Mouse (Mus musculus): Measurements from ENCODE around the gene Ldhc. TPM values are rescaled to one million over a fixed set of nuclear protein-coding genes. Genes with fewer than 3 reads are reported as not detected.
"Not testable (repeated sequence)": the region's sequence is repeated elsewhere in the genome, so short reads cannot be mapped to it uniquely, and the experiment has no call there.

The Ldhc gene
- total RNA-seq, 2 experiments from 2014 or later = not detected

GRCm38 (mm10) chr7:46840787-46841525 lies 20.0 kb upstream of the Ldhc start, which contains the start of gene Ldha:
Ldha (plus strand) TSS chr7:46841475.
- DNase-seq (ENCODE audit: low spot score in 2 of 2) = no peak

DNA sequence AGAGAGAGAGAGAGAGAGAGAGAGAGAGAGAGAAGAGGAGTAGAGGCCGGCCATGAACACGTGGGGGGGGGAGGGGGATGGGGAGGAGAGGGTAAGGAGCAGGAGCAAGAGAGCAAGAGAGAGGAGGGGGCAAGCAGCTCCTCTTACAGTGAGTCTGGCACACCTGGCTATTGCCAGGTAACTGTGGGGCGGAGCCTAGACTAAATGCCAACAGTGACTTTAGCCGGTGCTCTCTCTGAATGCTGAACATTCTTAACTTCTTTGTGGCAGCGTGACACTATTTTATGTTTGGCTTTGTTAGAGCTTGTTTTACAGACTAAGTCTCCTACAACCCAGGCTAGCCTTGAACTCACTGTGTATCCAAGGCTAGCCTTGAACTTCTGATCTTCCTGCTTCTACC lies 18.7 kb upstream of the Ldhc start:
- no peak for DNase-seq (ENCODE audit: low spot score in 2 of 2)

DNA sequence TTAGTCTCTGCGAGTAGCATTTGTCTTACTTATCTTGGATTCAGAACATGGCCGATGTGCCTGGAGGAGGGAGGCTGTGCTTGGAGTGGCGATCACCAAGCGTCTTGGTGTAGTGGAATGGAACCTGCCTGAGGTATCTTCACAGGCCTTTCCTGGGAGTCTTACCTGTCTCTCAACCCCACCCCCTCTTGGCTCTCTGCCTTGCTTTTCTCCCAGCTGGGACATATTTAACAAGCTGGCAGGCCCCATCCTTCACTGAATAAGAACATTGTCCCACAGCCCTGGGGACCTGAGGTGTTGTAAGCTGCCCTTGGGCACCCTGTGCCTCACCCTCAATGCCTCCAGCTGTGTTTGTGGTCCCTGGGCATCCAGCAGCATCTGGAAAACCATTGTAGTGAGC lies 17.4 kb upstream of the Ldhc start:
- DNase-seq (ENCODE audit: low spot score in 2 of 2) = no peak

GRCm38 (mm10) chr7:46845211-46845977 lies 15.6 kb upstream of the Ldhc start:
- DNase-seq (ENCODE audit: low spot score in 2 of 2) = peak; percentile 94 to 95

DNA sequence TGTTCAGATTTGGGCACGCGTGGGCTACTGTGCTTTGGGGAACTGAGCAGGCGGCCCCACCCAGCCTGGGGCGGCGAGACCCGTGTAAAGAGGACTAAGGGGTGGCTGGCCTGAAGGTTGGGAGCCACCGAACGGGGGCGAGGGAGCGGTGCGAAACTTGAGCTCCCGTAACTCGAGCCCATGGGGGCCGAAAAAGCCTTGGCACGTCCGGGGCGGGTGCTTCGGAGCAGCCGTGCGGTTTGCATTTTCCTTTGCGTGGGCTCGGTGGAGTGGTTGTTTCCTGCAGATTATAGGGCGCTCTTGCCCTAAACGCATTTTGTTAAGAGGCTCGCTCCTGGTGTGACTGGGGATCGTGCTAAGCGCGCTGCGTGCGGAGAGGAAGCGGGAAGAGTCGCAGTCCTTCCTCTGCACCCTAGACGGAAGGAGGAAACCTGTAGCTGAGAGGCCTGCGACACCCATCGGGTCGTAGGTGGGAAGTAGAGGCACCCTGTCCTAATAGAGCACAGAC lies 15.0 kb upstream of the Ldhc start:
- peak; percentile 46 to 64 for DNase-seq (ENCODE audit: low spot score in 2 of 2)

- peak; percentile 19 to 35 for DNase-seq (ENCODE audit: low spot score in 2 of 2)
Observed at GRCm38 (mm10) chr7:46846486-46847244, 14.3 kb upstream of the Ldhc start.

DNA sequence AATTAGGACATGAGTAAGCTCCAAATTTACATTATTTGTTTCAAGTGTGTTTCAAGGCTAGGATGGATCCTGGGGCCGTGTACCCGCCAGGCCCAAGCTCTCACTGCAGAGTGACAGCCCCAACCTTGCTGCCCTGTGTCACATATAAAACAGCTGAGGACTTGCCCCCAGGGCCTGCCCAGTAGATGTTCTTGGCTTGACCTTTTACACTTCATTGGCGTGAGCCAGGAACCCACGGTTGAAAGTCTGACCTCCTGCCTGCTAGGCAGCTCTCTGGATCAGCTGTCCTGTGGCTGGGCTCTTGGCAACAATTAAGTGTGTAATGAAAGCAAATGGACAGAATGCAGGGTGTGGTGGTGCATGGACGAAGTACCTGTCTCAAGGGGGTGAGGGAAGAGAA lies 11.7 kb upstream of the Ldhc start:
- DNase-seq (ENCODE audit: low spot score in 2 of 2) = no peak

- no peak for DNase-seq (ENCODE audit: low spot score in 2 of 2)
Observed at GRCm38 (mm10) chr7:46851026-46851425, 10.0 kb upstream of the Ldhc start.

DNA sequence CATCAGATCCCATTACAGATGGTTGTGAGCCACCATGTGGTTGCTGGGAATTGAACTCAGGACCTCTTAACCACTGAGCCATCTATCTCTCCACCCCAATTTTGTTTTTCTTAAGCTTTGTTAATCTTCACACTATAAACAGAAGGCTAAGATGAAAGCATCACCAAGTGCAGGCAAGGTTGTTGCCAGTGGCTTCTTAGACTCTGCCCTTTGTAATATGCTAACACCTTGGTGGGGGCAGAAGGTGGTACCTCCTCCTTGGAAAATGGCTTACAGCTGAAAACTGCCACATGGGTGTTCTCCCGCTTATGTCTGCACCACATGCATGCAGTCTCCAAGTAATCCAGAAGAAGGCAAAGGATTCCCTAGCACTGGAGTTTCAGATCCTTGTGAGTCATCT lies 8.3 kb upstream of the Ldhc start:
- no peak for DNase-seq (ENCODE audit: low spot score in 2 of 2)

DNA sequence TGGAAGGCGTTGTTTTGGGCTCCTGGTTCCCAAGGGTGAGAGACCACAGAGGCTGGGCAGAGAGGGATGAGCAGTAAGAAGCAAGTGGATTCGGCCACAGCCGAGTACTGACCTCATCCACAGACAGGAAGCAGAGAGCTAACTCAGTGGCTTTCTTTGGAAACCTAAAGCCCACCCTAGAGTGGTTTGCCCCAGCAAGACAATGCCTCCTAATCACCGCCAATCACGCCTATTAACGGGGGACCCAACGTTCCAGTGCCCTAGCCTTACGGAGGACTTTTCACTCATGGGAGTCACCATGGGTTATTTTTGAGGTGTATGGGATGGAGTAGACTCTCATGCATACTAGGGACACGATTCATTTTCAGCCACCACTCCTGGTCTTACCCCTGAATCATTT lies 7.6 kb upstream of the Ldhc start:
- no peak for DNase-seq (ENCODE audit: low spot score in 2 of 2)

DNA sequence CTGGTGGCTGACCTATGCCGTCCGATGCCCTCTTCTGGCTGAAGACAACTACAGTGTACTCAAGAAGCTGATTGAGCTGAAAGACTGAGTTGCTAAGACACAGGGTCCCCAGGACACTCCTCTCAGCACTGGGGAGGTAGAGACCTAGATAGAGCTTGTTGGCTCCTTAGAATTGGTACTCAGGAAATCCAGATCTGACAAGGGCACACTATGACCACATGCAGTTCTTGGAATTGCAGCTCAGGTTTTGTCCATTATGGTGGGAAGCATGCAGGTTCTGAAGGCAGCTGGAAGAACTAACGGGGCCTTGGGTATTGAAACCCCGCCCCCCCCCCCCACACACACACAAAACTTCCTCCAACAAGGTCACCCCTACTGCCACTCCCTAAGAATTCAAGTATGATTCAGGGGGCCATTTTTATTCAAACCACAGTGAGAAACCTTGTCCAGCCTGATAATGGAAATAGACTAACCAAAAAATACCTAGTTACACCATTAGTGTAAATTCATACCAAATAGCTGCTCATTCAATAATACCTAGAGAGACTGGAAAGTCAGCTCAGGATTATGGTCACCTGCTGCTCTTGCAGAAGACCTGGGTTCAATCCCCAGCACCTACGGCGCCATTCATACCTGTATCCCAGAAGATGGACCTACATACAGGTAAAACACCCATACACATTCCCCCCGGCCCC lies 5.0 kb upstream of the Ldhc start:
- DNase-seq (ENCODE audit: low spot score in 2 of 2) = no peak

GRCm38 (mm10) chr7:46857436-46857835 lies 3.6 kb upstream of the Ldhc start:
- DNase-seq (ENCODE audit: low spot score in 2 of 2) = no peak

- DNase-seq (ENCODE audit: low spot score in 2 of 2) = peak in 1 of 2 experiments; percentile 19
Observed at GRCm38 (mm10) chr7:46859031-46859430, 2.0 kb upstream of the Ldhc start.

DNA sequence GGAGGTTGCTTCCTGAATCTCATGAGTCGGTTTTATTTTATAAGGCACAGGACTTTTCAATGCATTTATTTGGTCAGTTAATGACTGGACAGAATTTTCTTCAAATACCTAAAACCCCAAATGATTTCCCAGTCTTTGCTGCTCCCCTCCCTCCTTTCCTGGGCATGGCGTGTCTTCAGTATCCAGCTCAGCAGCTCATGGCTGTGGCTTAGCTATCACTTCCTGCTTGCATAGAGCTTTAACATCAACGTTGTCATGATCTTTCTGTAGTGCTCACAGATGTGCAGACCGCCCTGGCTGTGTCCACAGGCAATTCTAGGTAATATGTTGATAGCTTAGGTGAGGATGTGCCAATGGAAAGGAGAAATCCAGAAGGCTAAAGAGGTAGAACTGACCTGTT lies 11.0 kb downstream of the Ldhc start:
- DNase-seq (ENCODE audit: low spot score in 2 of 2) = no peak

DNA sequence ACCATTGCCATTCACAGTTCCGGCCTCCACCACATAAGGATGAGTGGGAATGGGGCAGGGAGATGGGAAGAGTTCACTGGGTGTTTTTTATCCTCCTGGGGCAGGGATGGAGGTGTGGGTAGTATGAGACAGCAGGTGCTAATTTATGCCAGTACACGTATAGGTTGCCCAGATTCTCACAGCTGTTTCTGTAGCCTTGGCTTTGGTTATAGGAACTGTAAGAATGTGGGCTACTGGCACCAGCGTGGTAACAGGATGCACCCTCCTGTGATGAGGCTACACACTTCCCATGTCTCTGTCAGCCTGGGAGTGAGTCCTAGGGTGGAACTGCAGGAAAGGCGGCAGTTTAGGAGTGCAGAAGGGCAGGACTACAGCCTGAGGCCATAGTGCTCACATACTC lies 15.8 kb downstream of the Ldhc start:
- DNase-seq (ENCODE audit: low spot score in 2 of 2) = peak; percentile 12 to 17

DNA sequence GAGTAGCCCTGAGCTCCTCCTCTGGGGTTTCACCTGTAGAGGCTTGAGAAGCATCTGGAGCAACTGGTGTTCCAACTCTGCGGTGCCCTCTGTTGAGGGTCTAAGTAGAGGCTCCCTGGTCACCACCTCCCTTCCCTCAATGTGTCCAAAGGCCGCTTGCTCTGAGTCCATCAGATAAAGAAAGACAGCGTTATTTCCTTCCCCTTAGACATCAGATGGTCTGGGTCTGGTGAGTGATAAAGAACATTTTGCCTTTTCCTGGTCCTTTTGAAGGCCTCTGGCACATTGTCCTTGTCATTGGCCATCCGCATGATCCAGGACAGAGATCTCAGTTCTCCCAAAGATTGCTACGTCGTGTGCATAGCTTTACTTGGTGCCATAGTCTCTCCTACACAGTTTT lies 16.3 kb downstream of the Ldhc start:
- no peak for DNase-seq (ENCODE audit: low spot score in 2 of 2)

DNA sequence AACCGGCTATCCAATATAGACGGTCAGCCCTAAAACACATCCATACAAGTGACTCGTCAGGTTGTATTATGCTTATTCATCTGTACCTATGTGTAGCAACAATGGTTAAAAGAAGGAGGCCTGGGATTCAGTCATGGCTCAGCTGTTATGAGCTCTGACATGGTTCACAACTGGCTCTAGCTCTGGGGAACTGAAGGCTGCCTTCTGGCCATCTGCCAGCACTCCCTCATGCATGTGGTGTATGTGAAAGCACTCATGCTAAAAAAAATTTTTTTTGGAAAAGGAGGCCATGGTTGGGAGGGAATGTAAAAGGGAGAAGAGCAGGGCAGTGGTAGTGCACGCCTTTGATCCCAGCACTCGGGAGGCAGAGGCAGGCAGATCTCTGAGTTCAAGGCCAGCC lies 18.8 kb downstream of the Ldhc start:
- no peak for DNase-seq (ENCODE audit: low spot score in 2 of 2)

GRCm38 (mm10) chr7:46880992-46881391 lies 20.0 kb downstream of the Ldhc start:
- DNase-seq (ENCODE audit: low spot score in 2 of 2) = no peak

GRCm38 (mm10) chr7:46881941-46882340 lies 20.9 kb downstream of the Ldhc start:
- not testable (repeated sequence) for DNase-seq (ENCODE audit: low spot score in 2 of 2)

DNA sequence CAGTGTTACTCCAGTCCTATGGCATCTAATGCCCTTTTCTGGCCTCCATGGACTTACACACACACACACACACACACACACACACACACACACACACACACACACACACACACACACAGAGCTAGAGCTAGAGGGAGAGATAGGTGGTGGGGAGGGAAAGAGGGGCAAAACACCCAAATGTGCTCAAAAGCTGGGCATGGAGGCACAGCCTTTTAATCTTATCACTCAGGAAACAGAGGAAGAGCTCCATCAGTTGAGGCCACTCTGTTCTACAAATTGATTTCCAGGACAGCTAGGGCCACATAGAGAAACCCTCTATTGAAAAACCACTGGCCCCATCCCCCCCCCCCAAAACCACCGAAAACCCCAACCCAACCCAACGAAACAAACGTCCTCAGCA lies 22.3 kb downstream of the Ldhc start:
- DNase-seq (ENCODE audit: low spot score in 2 of 2) = no peak

- no peak for DNase-seq (ENCODE audit: low spot score in 2 of 2)
Observed at GRCm38 (mm10) chr7:46895511-46895910, 34.5 kb downstream of the Ldhc start.

All from left cerebral cortex, adult 18-20 months (tissue).